Mouse (Mus musculus): ENCODE measurements around the gene Zfp688. TPM values are rescaled to one million over a fixed set of nuclear protein-coding genes. Genes with fewer than 3 reads are reported as not detected.
A peak's percentile ranks its signal among the peaks of the same experiment; 100 is the strongest.
"Not testable (repeated sequence)": the region's sequence is repeated elsewhere in the genome, so short reads cannot be mapped to it uniquely, and the experiment has no call there.

Gene Zfp688
- polyA plus RNA-seq, 1 experiment from 2014 or later: 24.1 TPM

DNA sequence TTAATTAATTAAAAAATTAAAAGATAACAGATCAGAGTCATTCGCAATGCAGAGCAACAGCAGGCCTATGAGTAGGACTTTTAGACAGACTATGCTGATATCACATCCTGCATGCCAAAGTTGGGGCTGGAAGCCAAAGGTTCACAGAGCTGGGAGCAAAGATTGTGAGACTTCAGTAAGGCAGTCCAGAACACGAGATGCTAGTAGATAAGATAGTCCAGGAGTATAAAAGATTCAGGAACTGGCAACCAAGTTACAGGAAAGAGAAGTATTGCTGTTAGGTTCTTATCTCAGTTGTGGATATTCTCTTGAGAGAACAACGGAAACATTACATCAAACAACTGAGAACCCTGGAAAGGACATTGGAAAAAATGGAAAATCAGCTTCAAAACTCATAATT, 4.5 kb upstream of the Zfp688 start:
- 73% methylated on average over 3 of the region's 3 CpGs for WGBS
- Histone ChIP-seq H3K27ac (ENCODE audit: low read depth) (no peak overlapping the region), H3K27me3 (replicated peaks; ENCODE audit: control insufficient read depth, insufficient read depth, low read length) (peaks cover 9% of the 10 kb centered on the region; the same call in 1 of the 2 replicates), H3K36me3 (ENCODE audit: control insufficient read depth, insufficient read depth, low read length) (no peaks in the 10 kb centered on the region), H3K4me2 (ENCODE audit: low read length) (no peak overlapping the region), H3K4me3 (ENCODE audit: low read depth, low read length) (no peak overlapping the region), H3K9me3 (ENCODE audit: control insufficient read depth, low read length) (no peaks in the 10 kb centered on the region), H3K9ac (ENCODE audit: low read length) (no peak overlapping the region), H3K4me1 (replicated peaks; ENCODE audit: control insufficient read depth, insufficient read depth, low read length) (no peaks in the 10 kb centered on the region; the same call in 1 of the 2 replicates)
- ATAC-seq (replicated peaks; ENCODE audit: low FRiP score, low TSS enrichment, low read depth): no peak
- no peak for DNase-seq (ENCODE audit: low spot score)

DNA sequence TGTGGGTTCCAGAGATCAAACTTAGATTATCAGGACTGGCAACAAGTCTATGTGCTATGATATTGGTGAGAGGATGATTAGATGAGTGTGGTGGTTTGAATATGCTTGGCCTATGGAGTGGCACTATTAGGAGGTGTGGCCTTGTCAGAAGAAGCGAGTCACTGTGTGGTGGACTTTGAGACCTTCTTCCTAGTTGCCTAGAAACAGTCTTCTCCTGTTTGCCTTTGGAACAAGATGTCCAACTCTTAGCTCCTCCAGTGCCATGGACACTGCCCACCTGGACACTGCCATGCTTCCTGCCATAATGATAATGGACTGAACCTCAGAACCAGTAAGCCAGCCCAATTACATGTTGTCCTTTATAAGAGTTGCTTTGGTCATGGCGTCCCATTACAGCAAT, 4.0 kb upstream of the Zfp688 start:
- H3K4me1 ChIP-seq (replicated peaks; ENCODE audit: control insufficient read depth, insufficient read depth, low read length): peaks cover 4% of the 10 kb centered on the region; the same call in 1 of the 2 replicates
- DNase-seq (ENCODE audit: low spot score) (no peak), ATAC-seq (replicated peaks; ENCODE audit: low FRiP score, low TSS enrichment, low read depth) (no peak)
- H3K27me3 ChIP-seq (replicated peaks; ENCODE audit: control insufficient read depth, insufficient read depth, low read length): peaks cover 9% of the 10 kb centered on the region; the same call in 1 of the 2 replicates
- H3K36me3 ChIP-seq (ENCODE audit: control insufficient read depth, insufficient read depth, low read length): no peaks in the 10 kb centered on the region
- H3K4me3 ChIP-seq (ENCODE audit: low read depth, low read length): no peak overlapping the region
- WGBS: 71% methylated on average over 2 of the region's 2 CpGs
- no peaks in the 10 kb centered on the region for H3K9me3 ChIP-seq (ENCODE audit: control insufficient read depth, low read length)
- H3K9ac ChIP-seq (ENCODE audit: low read length): no peak overlapping the region
- H3K4me2 ChIP-seq (ENCODE audit: low read length): no peak overlapping the region
- H3K27ac ChIP-seq (ENCODE audit: low read depth): no peak overlapping the region

DNA sequence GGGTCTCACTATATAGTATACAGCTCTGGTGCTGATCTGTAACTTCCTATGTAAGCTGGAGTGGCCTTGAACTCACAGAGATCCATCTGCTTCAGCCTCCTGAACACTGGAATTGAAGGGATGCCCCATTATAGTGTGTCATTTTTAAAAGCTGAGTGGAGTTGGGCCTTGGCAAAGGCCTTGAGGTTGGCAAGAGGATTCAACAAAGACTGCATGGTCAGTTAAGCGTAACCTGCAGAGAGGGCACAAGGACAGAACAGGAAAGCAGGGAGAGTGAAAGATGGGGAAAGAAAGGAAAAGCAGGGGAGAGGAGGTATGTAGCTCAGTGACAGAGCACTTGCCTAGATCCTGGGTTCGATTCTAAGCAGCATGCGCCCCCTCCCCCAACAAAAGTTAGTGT, 3.4 kb upstream of the Zfp688 start:
- no peak overlapping the region for H3K4me3 ChIP-seq (ENCODE audit: low read depth, low read length)
- H3K27me3 ChIP-seq (replicated peaks; ENCODE audit: control insufficient read depth, insufficient read depth, low read length): peaks cover 9% of the 10 kb centered on the region; the same call in 1 of the 2 replicates
- 83% methylated on average over 3 of the region's 3 CpGs for WGBS
- H3K9ac ChIP-seq (ENCODE audit: low read length): no peak overlapping the region
- no peaks in the 10 kb centered on the region for H3K36me3 ChIP-seq (ENCODE audit: control insufficient read depth, insufficient read depth, low read length)
- no peaks in the 10 kb centered on the region for H3K9me3 ChIP-seq (ENCODE audit: control insufficient read depth, low read length)
- ATAC-seq (replicated peaks; ENCODE audit: low FRiP score, low TSS enrichment, low read depth): no peak
- no peak overlapping the region for H3K4me2 ChIP-seq (ENCODE audit: low read length)
- H3K27ac ChIP-seq (ENCODE audit: low read depth): no peak overlapping the region
- DNase-seq (ENCODE audit: low spot score): no peak
- H3K4me1 ChIP-seq (replicated peaks; ENCODE audit: control insufficient read depth, insufficient read depth, low read length): peaks cover 4% of the 10 kb centered on the region; the same call in 1 of the 2 replicates

DNA sequence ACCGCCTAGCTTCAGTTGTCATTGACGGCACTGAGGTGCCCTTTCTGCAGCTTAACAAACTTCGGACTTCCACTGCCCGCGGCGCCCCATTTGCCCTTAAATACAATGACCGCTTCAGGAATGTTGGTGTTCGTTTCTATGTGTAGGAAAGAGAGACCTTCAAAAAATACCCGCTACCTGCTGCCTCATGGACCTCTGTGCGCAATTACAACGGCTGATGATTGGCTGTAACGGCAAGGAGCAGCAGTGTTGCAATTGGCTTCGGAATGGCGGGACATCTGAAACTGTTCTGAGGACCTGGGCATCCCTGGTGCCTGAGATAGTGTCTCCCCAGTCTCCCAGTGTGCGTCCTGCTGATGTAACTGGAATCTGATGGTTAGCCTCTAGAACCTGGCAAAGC, 379 bp upstream of the Zfp688 start:
- no peak overlapping the region for H3K9ac ChIP-seq (ENCODE audit: low read length)

DNA sequence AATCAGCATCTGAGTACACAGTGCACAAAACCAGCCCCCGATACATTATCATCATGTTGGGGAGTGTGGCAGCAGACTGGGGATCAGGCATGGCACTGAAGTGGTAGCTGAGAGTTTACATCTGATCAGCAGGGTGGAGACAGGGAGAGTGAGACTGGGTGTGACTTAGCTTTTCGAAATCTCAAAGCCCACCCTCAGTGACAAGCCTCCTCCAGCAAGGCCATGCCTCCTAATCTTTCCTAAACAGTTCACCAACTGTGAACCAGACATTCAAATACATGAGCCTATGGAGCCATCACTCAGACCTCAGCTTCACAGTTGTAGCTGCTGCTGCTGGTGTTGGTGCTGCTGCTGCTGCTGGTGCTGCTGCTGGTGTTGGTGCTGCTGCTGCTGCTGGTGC, 10.4 kb downstream of the Zfp688 start:
- no peak overlapping the region for H3K27ac ChIP-seq (ENCODE audit: low read depth)
- H3K4me3 ChIP-seq (ENCODE audit: low read depth, low read length): no peak overlapping the region
- H3K36me3 ChIP-seq (ENCODE audit: control insufficient read depth, insufficient read depth, low read length): no peaks in the 10 kb centered on the region
- no peaks in the 10 kb centered on the region for H3K9me3 ChIP-seq (ENCODE audit: control insufficient read depth, low read length)
- H3K9ac ChIP-seq (ENCODE audit: low read length): no peak overlapping the region
- H3K27me3 ChIP-seq (replicated peaks; ENCODE audit: control insufficient read depth, insufficient read depth, low read length): no peaks in the 10 kb centered on the region
- H3K4me2 ChIP-seq (ENCODE audit: low read length): no peak overlapping the region
- no peak for DNase-seq (ENCODE audit: low spot score)
- no peaks in the 10 kb centered on the region; the same call in 1 of the 2 replicates for H3K4me1 ChIP-seq (replicated peaks; ENCODE audit: control insufficient read depth, insufficient read depth, low read length)
- 79% methylated on average over 2 of the region's 2 CpGs for WGBS
- no peak for ATAC-seq (replicated peaks; ENCODE audit: low FRiP score, low TSS enrichment, low read depth)

More for the DNA sequence above, 379 bp upstream of the Zfp688 start:
- H3K4me3 ChIP-seq (ENCODE audit: low read depth, low read length): peak overlapping the region; percentile 74
- ATAC-seq (replicated peaks; ENCODE audit: low FRiP score, low TSS enrichment, low read depth): peak; percentile 41; the same call in 1 of the 2 replicates
- H3K27ac ChIP-seq (ENCODE audit: low read depth): no peak overlapping the region
- H3K9me3 ChIP-seq (ENCODE audit: control insufficient read depth, low read length): no peaks in the 10 kb centered on the region
- peak; percentile 55 for DNase-seq (ENCODE audit: low spot score)
- H3K36me3 ChIP-seq (ENCODE audit: control insufficient read depth, insufficient read depth, low read length): peaks cover 13% of the 10 kb centered on the region; the same call in 1 of the 2 replicates
- peaks cover 9% of the 10 kb centered on the region; the same call in 1 of the 2 replicates for H3K27me3 ChIP-seq (replicated peaks; ENCODE audit: control insufficient read depth, insufficient read depth, low read length)
- WGBS: 3% methylated on average over 15 of the region's 15 CpGs
- peaks cover 4% of the 10 kb centered on the region; the same call in 1 of the 2 replicates for H3K4me1 ChIP-seq (replicated peaks; ENCODE audit: control insufficient read depth, insufficient read depth, low read length)
- H3K4me2 ChIP-seq (ENCODE audit: low read length): peak overlapping the region; percentile 93

DNA sequence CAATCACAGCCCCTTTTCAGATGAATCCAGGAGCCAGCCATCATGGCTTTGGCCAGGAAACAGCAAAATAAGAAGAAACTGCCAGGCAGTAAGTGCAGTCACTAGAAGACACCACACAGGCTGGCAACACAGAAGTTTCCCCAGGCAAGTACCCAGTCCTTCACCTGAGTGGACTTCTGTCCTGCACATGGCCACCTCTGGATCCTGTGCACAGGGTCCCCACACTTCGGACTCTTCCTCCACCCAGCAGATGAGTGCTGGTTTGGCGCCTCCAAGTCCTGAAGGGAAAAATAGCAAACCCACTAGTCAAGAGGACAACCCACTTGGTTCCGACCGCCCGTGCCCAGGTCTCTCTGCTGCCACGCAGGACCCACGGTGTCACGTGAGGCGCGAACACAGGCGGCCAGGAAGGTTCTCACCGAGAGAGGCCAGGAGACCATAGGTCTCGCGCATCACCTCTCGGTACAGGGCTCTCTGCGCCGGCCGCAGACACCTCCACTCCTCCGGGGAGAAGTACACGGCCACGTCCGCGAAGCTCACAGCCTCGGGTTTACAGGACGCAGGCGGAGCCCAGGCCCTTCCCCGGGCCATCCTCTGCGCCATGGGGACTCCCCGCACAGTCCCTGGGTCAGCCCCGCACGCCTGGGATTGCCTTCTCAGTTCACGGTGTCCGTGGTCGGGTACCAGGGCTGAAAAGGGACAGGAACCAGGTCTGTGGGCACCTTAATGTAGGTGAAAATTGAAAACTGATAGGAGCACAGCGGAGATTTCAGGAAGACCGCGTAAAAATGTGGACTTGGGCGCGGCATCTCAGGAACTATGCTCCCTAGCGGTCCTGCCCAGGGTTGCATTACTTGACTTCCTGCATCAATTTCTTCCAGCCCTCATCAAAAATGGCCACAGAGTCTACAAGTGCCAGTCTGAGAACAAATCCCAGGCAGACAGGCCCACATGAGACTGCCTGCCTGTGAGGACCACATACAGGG, 15.6 kb downstream of the Zfp688 start, which contains the start of gene Zfp764:
TSS of gene Zfp764 (minus strand) at position 821 of the 986 bp plus-strand sequence.
- H3K9me3 ChIP-seq (ENCODE audit: control insufficient read depth, low read length); H3K27me3 ChIP-seq (replicated peaks; ENCODE audit: control insufficient read depth, insufficient read depth, low read length); H3K4me1 ChIP-seq (replicated peaks; ENCODE audit: control insufficient read depth, insufficient read depth, low read length); H3K36me3 ChIP-seq (ENCODE audit: control insufficient read depth, insufficient read depth, low read length): not testable (repeated sequence)
- peak; percentile 92 for DNase-seq (ENCODE audit: low spot score)
- H3K27ac ChIP-seq (ENCODE audit: low read depth): peak within 1 kb of the TSS; percentile 64; the same call in 1 of the 2 replicates
- H3K4me2 ChIP-seq (ENCODE audit: low read length): peak within 1 kb of the TSS; percentile 90
- ATAC-seq (replicated peaks; ENCODE audit: low FRiP score, low TSS enrichment, low read depth): peak; percentile 79
- peak within 1 kb of the TSS; percentile 70 for H3K9ac ChIP-seq (ENCODE audit: low read length)
- WGBS: 4% methylated on average over 40 of the region's 40 CpGs
- peak within 1 kb of the TSS; percentile 49 for H3K4me3 ChIP-seq (ENCODE audit: low read depth, low read length)

DNA sequence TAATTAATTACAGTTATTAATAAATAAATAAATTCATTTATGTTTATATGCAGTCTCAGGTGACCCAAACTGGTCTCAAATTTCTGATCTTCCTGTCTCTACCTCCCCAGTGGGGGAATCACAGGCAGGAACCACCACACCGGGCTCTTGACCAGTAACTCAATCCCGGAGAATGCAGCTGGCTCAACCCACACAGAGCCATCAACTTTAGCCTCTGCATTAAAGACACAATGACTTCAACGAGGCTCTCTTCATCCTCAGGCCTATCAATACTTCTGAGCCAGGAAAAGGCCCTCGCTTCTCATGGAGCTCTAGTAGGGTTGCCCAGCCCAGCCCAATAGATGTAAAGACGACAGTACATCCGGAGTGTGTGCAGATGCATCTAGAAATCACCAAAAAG, 17.8 kb downstream of the Zfp688 start:
- 92% methylated on average over 6 of the region's 6 CpGs for WGBS

DNA sequence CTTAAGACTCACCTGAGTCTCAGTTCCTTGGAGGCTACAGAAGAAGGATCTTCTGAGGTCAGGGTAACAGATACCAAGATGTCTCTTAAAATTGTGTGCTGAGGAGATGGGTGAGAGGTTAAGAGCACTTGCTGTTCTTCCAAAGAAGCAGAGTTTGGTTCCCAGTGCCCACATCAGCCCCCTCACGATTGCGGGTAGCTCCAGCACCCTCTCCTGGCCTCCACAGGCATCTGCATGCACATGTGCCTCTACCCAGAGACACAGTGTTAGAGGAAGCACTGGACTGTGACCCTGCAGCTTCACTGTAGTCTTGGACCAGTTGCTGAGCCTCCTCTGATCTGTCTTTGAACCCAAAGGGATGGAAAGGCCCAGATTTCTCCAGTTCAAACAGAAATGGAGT, 18.9 kb downstream of the Zfp688 start:
- no peak for ATAC-seq (replicated peaks; ENCODE audit: low FRiP score, low TSS enrichment, low read depth)
- H3K27me3 ChIP-seq (replicated peaks; ENCODE audit: control insufficient read depth, insufficient read depth, low read length): no peaks in the 10 kb centered on the region
- WGBS: 51% methylated on average over 2 of the region's 2 CpGs
- H3K4me2 ChIP-seq (ENCODE audit: low read length): no peak overlapping the region
- DNase-seq (ENCODE audit: low spot score): no peak
- H3K4me1 ChIP-seq (replicated peaks; ENCODE audit: control insufficient read depth, insufficient read depth, low read length): no peaks in the 10 kb centered on the region; the same call in 1 of the 2 replicates
- no peaks in the 10 kb centered on the region for H3K36me3 ChIP-seq (ENCODE audit: control insufficient read depth, insufficient read depth, low read length)
- no peak overlapping the region for H3K9ac ChIP-seq (ENCODE audit: low read length)
- H3K4me3 ChIP-seq (ENCODE audit: low read depth, low read length): no peak overlapping the region
- H3K9me3 ChIP-seq (ENCODE audit: control insufficient read depth, low read length): peaks cover 4% of the 10 kb centered on the region; the same call in 1 of the 2 replicates
- no peak overlapping the region for H3K27ac ChIP-seq (ENCODE audit: low read depth)

More for the DNA sequence above, 17.8 kb downstream of the Zfp688 start:
- not testable (repeated sequence) for H3K27me3 ChIP-seq (replicated peaks; ENCODE audit: control insufficient read depth, insufficient read depth, low read length); H3K27ac ChIP-seq (ENCODE audit: low read depth); ATAC-seq (replicated peaks; ENCODE audit: low FRiP score, low TSS enrichment, low read depth); H3K36me3 ChIP-seq (ENCODE audit: control insufficient read depth, insufficient read depth, low read length); H3K9me3 ChIP-seq (ENCODE audit: control insufficient read depth, low read length); DNase-seq (ENCODE audit: low spot score); H3K4me2 ChIP-seq (ENCODE audit: low read length); H3K9ac ChIP-seq (ENCODE audit: low read length); H3K4me3 ChIP-seq (ENCODE audit: low read depth, low read length); H3K4me1 ChIP-seq (replicated peaks; ENCODE audit: control insufficient read depth, insufficient read depth, low read length)
